Mouse (Mus musculus) kidney, embryonic 14.5 days (tissue): ENCODE measurements around the gene Mapk3. TPM values are rescaled to one million over a fixed set of nuclear protein-coding genes. Genes with fewer than 3 reads are reported as not detected.
A peak's percentile ranks its signal among the peaks of the same experiment; 100 is the strongest.

Experiments used
- ATAC-seq: fragments of 200-750 bp; cut with Nextera tagmentation; 2 replicates; pipeline ENCODE4 v1.8.0; 2017; ENCODE audit warnings: moderate number of reproducible peaks, mild to moderate bottlenecking, moderate TSS enrichment, moderate library complexity; ENCODE audit not compliant: low FRiP score, low TSS enrichment
- H3K27ac ChIP-seq: fragments of 300-500 bp; sonication (generic); 2 replicates; pipeline ENCODE4 v1.5.1; 2014; ENCODE audit warnings: low read depth, mild to moderate bottlenecking, low read length, moderate library complexity, mixed read lengths
- H3K27me3 ChIP-seq: fragments of 300-500 bp; sonication (generic); 2 replicates; pipeline ENCODE4 v1.6.1; 2014; ENCODE audit warnings: mild to moderate bottlenecking, low read length; ENCODE audit not compliant: control insufficient read depth, insufficient read depth
- H3K36me3 ChIP-seq: fragments of 300-500 bp; sonication (generic); 2 replicates; pipeline ENCODE4 v1.6.1; 2014; ENCODE audit warnings: low read length, mixed read lengths; ENCODE audit not compliant: control insufficient read depth, insufficient read depth
- H3K4me1 ChIP-seq: fragments of 300-500 bp; sonication (generic); 2 replicates; pipeline ENCODE4 v1.6.1; 2014; ENCODE audit warnings: low read length, mixed read lengths; ENCODE audit not compliant: control insufficient read depth, insufficient read depth
- H3K4me2 ChIP-seq: fragments of 300-500 bp; sonication (generic); replicated peaks from 2 replicates; pipeline ENCODE4 v1.6.1; 2014; ENCODE audit warnings: low read depth, mild to moderate bottlenecking, low read length
- H3K4me3 ChIP-seq: fragments of 300-500 bp; sonication (generic); 2 replicates; pipeline ENCODE4 v1.5.1; 2014; ENCODE audit warnings: mild to moderate bottlenecking, low read length
- H3K9ac ChIP-seq: fragments of 300-500 bp; sonication (generic); 2 replicates; pipeline ENCODE4 v1.6.1; 2014; ENCODE audit warnings: low read depth, mild to moderate bottlenecking, low read length, moderate library complexity
- H3K9me3 ChIP-seq: fragments of 300-500 bp; sonication (generic); 2 replicates; pipeline ENCODE4 v1.6.1; 2016; ENCODE audit warnings: low read length; ENCODE audit not compliant: control insufficient read depth
- WGBS: fragments of 180-500 bp; shearing (Covaris S2); extraction: QIAGEN DNeasy Blood & Tissue Kit; methylation state at CpG from one replicate; pipeline ENCODE4 v1.1.7; 2014; 5-methylcytosine and 5-hydroxymethylcytosine counted together
- polyA plus RNA-seq: library from polyadenylated mRNA; unstranded; fragments of >200 nt; fragmentation: Nextera tagmentation; extraction: Ambion mirVana; gene quantifications from 2 replicates; pipeline ENCODE4 v1.2.1, GENCODE M21; 2014

Gene Mapk3
- polyA plus RNA-seq, 1 experiment from 2014 or later, result 55.0 TPM

GRCm38 (mm10) chr7:126795387-126796317 is 36.3 kb downstream of the Mapk3 start:
- Histone ChIP-seq H3K27me3 (no peaks in the 10 kb centered on the region), H3K4me1 (peaks cover 22% of the 10 kb centered on the region), H3K4me3 (no peak overlapping the region), H3K9ac (no peak overlapping the region), H3K36me3 (peaks cover 37% of the 10 kb centered on the region), H3K4me2 (no peak overlapping the region), H3K9me3 (no peaks in the 10 kb centered on the region), H3K27ac (no peak overlapping the region)
- 80% methylated on average over 16 of the region's 16 CpGs for WGBS
- ATAC-seq, result no peak

- Histone ChIP-seq H3K4me1 (peaks cover 17% of the 10 kb centered on the region), H3K36me3 (peaks cover 37% of the 10 kb centered on the region), H3K4me2 (peak overlapping the region; percentile 73; the same call in 1 of the 2 replicates), H3K4me3 (peak overlapping the region; percentile 92), H3K9me3 (no peaks in the 10 kb centered on the region), H3K9ac (no peak overlapping the region), H3K27ac (no peak overlapping the region), H3K27me3 (no peaks in the 10 kb centered on the region)
- 76% methylated on average over 8 of the region's 8 CpGs for WGBS
- no peak for ATAC-seq
These were observed 37.0 kb downstream of the Mapk3 start for GRCm38 (mm10) chr7:126796350-126796932.

- Histone ChIP-seq H3K4me1 (peaks cover 17% of the 10 kb centered on the region), H3K36me3 (peaks cover 40% of the 10 kb centered on the region)
These were observed 38.2 kb downstream of the Mapk3 start, which contains the start of gene Fam57b for GRCm38 (mm10) chr7:126797411-126798126. Gene Fam57b, plus strand, starts transcription at chr7:126797668.

GRCm38 (mm10) chr7:126798127-126799049 is 39.0 kb downstream of the Mapk3 start:
- 1% methylated on average over 40 of the region's 40 CpGs for WGBS
- Histone ChIP-seq H3K9me3 (no peaks in the 10 kb centered on the region), H3K4me1 (peaks cover 17% of the 10 kb centered on the region), H3K36me3 (peaks cover 42% of the 10 kb centered on the region), H3K27me3 (no peaks in the 10 kb centered on the region), H3K4me3 (peak overlapping the region; percentile 92), H3K27ac (peak overlapping the region; percentile 93), H3K9ac (peak overlapping the region; percentile 90), H3K4me2 (peak overlapping the region; percentile 73)
- no peak for ATAC-seq

More at GRCm38 (mm10) chr7:126797411-126798126, 38.2 kb downstream of the Mapk3 start, which contains the start of gene Fam57b:
- Histone ChIP-seq H3K4me2 (peak within 1 kb of the TSS; percentile 73), H3K9me3 (no peaks in the 10 kb centered on the region), H3K4me3 (peak within 1 kb of the TSS; percentile 92), H3K9ac (peak within 1 kb of the TSS; percentile 90), H3K27me3 (no peaks in the 10 kb centered on the region), H3K27ac (peak within 1 kb of the TSS; percentile 93)
- ATAC-seq, result no peak
- 31% methylated on average over 21 of the region's 21 CpGs for WGBS

GRCm38 (mm10) chr7:126799050-126799467 is 39.7 kb downstream of the Mapk3 start:
- H3K4me1 ChIP-seq, result peaks cover 17% of the 10 kb centered on the region
- peaks cover 47% of the 10 kb centered on the region for H3K36me3 ChIP-seq

GRCm38 (mm10) chr7:126799468-126800268 is 40.3 kb downstream of the Mapk3 start:
- Histone ChIP-seq H3K9me3 (no peaks in the 10 kb centered on the region), H3K27me3 (no peaks in the 10 kb centered on the region), H3K36me3 (peaks cover 41% of the 10 kb centered on the region), H3K4me3 (peak overlapping the region; percentile 92), H3K9ac (peak overlapping the region; percentile 75), H3K27ac (peak overlapping the region; percentile 94), H3K4me1 (peaks cover 17% of the 10 kb centered on the region), H3K4me2 (peak overlapping the region; percentile 73)
- peak; percentile 92 for ATAC-seq
- 1% methylated on average over 36 of the region's 38 CpGs for WGBS

More at GRCm38 (mm10) chr7:126799050-126799467, 39.7 kb downstream of the Mapk3 start:
- H3K9me3 ChIP-seq, result no peaks in the 10 kb centered on the region
- peak overlapping the region; percentile 73 for H3K4me2 ChIP-seq
- H3K9ac ChIP-seq, result peak overlapping the region; percentile 90
- ATAC-seq, result peak; percentile 95
- H3K27me3 ChIP-seq, result no peaks in the 10 kb centered on the region
- under 1% methylated on average over 26 of the region's 36 CpGs for WGBS
- peak overlapping the region; percentile 92 for H3K4me3 ChIP-seq
- H3K27ac ChIP-seq, result peak overlapping the region; percentile 94

- Histone ChIP-seq H3K27ac (peak overlapping the region; percentile 94), H3K4me3 (peak overlapping the region; percentile 92; the same call in 1 of the 2 replicates), H3K27me3 (no peaks in the 10 kb centered on the region), H3K9me3 (no peaks in the 10 kb centered on the region), H3K36me3 (peaks cover 37% of the 10 kb centered on the region), H3K4me2 (peak overlapping the region; percentile 73), H3K9ac (peak overlapping the region; percentile 75), H3K4me1 (peaks cover 17% of the 10 kb centered on the region)
- WGBS, result 46% methylated on average over 5 of the region's 5 CpGs
- no peak for ATAC-seq
These were observed 41.1 kb downstream of the Mapk3 start for GRCm38 (mm10) chr7:126800269-126801056.
